Mouse (Mus musculus): ENCODE data around the gene Ngfr. TPM values are rescaled to one million over a fixed set of nuclear protein-coding genes. Genes with fewer than 3 reads are reported as not detected.

Gene Ngfr
- polyA plus RNA-seq, 1 experiment from 2014 or later: 33.0 TPM

Other genes starting within 250 kb of the Ngfr start
- gene Slc35b1, start 203.0 kb downstream of the Ngfr start, polyA plus RNA-seq (2016; fragmentation: Nextera tagmentation; extraction: Ambion mirVana): 117 and 126 TPM in 2 replicates
- 158 and 169 TPM in 2 replicates for gene Spop, start 173.7 kb downstream of the Ngfr start, polyA plus RNA-seq (2016; fragmentation: Nextera tagmentation; extraction: Ambion mirVana)
- 1.3 and 1.8 TPM in 2 replicates for gene Nxph3, start 73.2 kb downstream of the Ngfr start, polyA plus RNA-seq (2016; fragmentation: Nextera tagmentation; extraction: Ambion mirVana)
- gene Phb, start 79.2 kb upstream of the Ngfr start, polyA plus RNA-seq (2016; fragmentation: Nextera tagmentation; extraction: Ambion mirVana): 229 and 231 TPM in 2 replicates
- gene Zfp652, start 124.9 kb upstream of the Ngfr start, polyA plus RNA-seq (2016; fragmentation: Nextera tagmentation; extraction: Ambion mirVana): 23.7 and 24.5 TPM in 2 replicates
- 2.0 and 2.1 TPM in 2 replicates for gene B130006D01Rik, start 135.9 kb upstream of the Ngfr start, polyA plus RNA-seq (2016; fragmentation: Nextera tagmentation; extraction: Ambion mirVana)
- gene Phospho1, start 236.8 kb upstream of the Ngfr start, polyA plus RNA-seq (2016; fragmentation: Nextera tagmentation; extraction: Ambion mirVana): not detected in 2 replicates
- 8.9 and 13.1 TPM in 2 replicates for gene Gngt2, start 249.5 kb upstream of the Ngfr start, polyA plus RNA-seq (2016; fragmentation: Nextera tagmentation; extraction: Ambion mirVana)